Mouse (Mus musculus) heart, embryonic 12.5 days (tissue): ENCODE measurements around the gene Gm20843. TPM values are rescaled to one million over a fixed set of nuclear protein-coding genes. Genes with fewer than 3 reads are reported as not detected.
"Not testable (repeated sequence)": the region's sequence is repeated elsewhere in the genome, so short reads cannot be mapped to it uniquely, and the experiment has no call there.

ENCODE experiments used
- ATAC-seq: fragments of 200-750 bp; cut with Nextera tagmentation; 2 replicates; pipeline ENCODE4 v1.8.0; 2017; ENCODE audit warnings: moderate TSS enrichment, moderate library complexity; ENCODE audit not compliant: insufficient number of reproducible peaks, low FRiP score
- H3K27ac ChIP-seq: fragments of 300-500 bp; sonication (generic); 2 replicates; pipeline ENCODE4 v1.5.1; 2016; ENCODE audit warnings: mild to moderate bottlenecking, moderate library complexity; ENCODE audit not compliant: poor library complexity, severe bottlenecking
- H3K27me3 ChIP-seq: fragments of 300-500 bp; sonication (generic); replicated peaks from 2 replicates; pipeline ENCODE4 v1.6.1; 2016; ENCODE audit warnings: mild to moderate bottlenecking, moderate library complexity
- H3K36me3 ChIP-seq: fragments of 300-500 bp; sonication (generic); 2 replicates; pipeline ENCODE4 v1.6.1; 2016; ENCODE audit warnings: mild to moderate bottlenecking, moderate library complexity
- H3K4me1 ChIP-seq: fragments of 300-500 bp; sonication (generic); replicated peaks from 2 replicates; pipeline ENCODE4 v1.6.1; 2016; ENCODE audit warnings: mild to moderate bottlenecking
- H3K4me2 ChIP-seq: fragments of 300-500 bp; sonication (generic); 2 replicates; pipeline ENCODE4 v1.6.1; 2016; ENCODE audit warnings: mild to moderate bottlenecking, moderate library complexity
- H3K4me3 ChIP-seq: fragments of 300-500 bp; sonication (generic); 2 replicates; pipeline ENCODE4 v1.5.1; 2016; ENCODE audit warnings: mild to moderate bottlenecking
- H3K9ac ChIP-seq: fragments of 300-500 bp; sonication (generic); 2 replicates; pipeline ENCODE4 v1.6.1; 2016; ENCODE audit warnings: mild to moderate bottlenecking, moderate library complexity
- H3K9me3 ChIP-seq: fragments of 300-500 bp; sonication (generic); replicated peaks from 2 replicates; pipeline ENCODE4 v1.6.1; 2016; ENCODE audit warnings: mild to moderate bottlenecking, moderate library complexity
- WGBS: fragments of 180-500 bp; shearing (Covaris S2); methylation state at CpG from one replicate; pipeline ENCODE4 v1.1.7; 2016; 5-methylcytosine and 5-hydroxymethylcytosine counted together
- polyA plus RNA-seq: library from polyadenylated mRNA; unstranded; fragments of >200 nt; fragmentation: Nextera tagmentation; extraction: Ambion mirVana; gene quantifications from 2 replicates; pipeline ENCODE4 v1.2.1, GENCODE M21; 2016

Gene Gm20843
- not detected in 2 replicates for polyA plus RNA-seq

DNA sequence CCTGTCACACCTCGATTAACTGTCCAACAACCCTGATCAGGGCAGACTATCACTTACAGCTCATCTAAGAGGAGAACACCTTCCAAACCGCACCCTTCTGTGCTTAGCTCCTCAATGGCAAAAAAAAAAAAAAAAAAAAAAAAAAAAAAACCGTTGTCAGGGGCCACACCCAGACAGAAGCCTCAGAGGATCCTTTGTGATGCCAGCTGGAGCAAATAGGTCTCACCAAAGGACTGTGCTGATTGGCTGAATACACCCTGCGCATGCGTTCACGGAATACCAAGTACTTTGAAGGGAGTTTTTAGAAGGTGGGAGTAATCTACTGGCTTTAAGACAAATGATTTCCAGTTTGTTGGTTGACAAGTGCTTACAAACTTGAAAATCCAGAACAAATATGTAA is at the start of gene Gm20843:
Gm20843 (minus strand) TSS at position 101 of the 400 bp plus-strand sequence.
- H3K27me3 ChIP-seq, H3K4me3 ChIP-seq, H3K9me3 ChIP-seq, H3K4me1 ChIP-seq, H3K4me2 ChIP-seq, H3K9ac ChIP-seq, ATAC-seq, H3K36me3 ChIP-seq, H3K27ac ChIP-seq: not testable (repeated sequence)
- no CpG with 5 or more reads among the region's 6 CpGs for WGBS
